Mouse (Mus musculus): Measurements from ENCODE around the gene Gm42957.

DNA sequence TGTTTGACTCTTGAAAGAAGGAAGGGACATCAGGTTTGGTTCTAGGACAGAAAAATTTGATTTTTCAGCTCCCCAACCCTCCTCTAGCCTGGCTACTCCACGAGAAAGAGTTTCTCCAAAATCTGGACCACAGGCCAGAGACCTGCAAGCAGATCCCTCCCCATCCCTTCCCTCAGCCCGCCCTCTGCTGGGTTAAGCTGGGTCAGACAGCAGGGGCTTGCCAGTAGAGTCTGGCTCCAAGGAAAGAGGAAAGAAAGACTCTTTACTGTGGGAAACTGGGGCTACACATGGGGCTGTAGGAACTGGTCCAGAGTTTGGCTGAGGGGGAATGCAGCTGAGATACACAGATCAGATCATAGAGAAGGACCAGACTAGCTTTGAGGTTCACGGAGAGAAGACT is 57.2 kb downstream of the Gm42957 start:
- TF ChIP-seq EP300 (IDR thresholded peaks at IDR 0.05; ENCODE audit: low read depth) = no peak
- peak; percentile 40 for TF ChIP-seq CTCF (IDR thresholded peaks at IDR 0.05; ENCODE audit: low read depth)

Measured in liver, postnatal 0 days (tissue).